Mouse (Mus musculus): ENCODE data around the gene Cytip. TPM values are rescaled to one million over a fixed set of nuclear protein-coding genes. Genes with fewer than 3 reads are reported as not detected.
"Not testable (repeated sequence)": the region's sequence is repeated elsewhere in the genome, so short reads cannot be mapped to it uniquely, and the experiment has no call there.

Cytip gene
- polyA plus RNA-seq, 1 experiment from 2014 or later, result 0.11 TPM

GRCm38 (mm10) chr2:58140531-58140930 lies 54.8 kb downstream of the Cytip start:
- H3K4me1 ChIP-seq (replicated peaks; ENCODE audit: control insufficient read depth, insufficient read depth, low read length), result no peaks in the 10 kb centered on the region
- no peak overlapping the region for H3K4me3 ChIP-seq (ENCODE audit: low read depth, low read length)
- no peaks in the 10 kb centered on the region for H3K36me3 ChIP-seq (ENCODE audit: control insufficient read depth, insufficient read depth, low read length)
- H3K27ac ChIP-seq (ENCODE audit: low read depth, low read length), result no peak overlapping the region
- DNase-seq (ENCODE audit: low spot score) (no peak), ATAC-seq (ENCODE audit: low FRiP score) (no peak)
- no peaks in the 10 kb centered on the region for H3K27me3 ChIP-seq (ENCODE audit: control insufficient read depth, insufficient read depth, low read length)
- no peak overlapping the region for H3K9ac ChIP-seq (ENCODE audit: low read depth, low read length)
- WGBS, result 91% methylated on average over 1 of the region's 1 CpGs
- no peak overlapping the region for H3K4me2 ChIP-seq (replicated peaks; ENCODE audit: low read depth, low read length)
- H3K9me3 ChIP-seq (ENCODE audit: control insufficient read depth, low read length), result no peaks in the 10 kb centered on the region

GRCm38 (mm10) chr2:58138611-58139010 lies 56.7 kb downstream of the Cytip start:
- no peak for DNase-seq (ENCODE audit: low spot score)
- ATAC-seq (ENCODE audit: low FRiP score), result no peak
- WGBS, result 86% methylated on average over 5 of the region's 5 CpGs
- H3K27ac ChIP-seq (ENCODE audit: low read depth, low read length), result no peak overlapping the region
- no peak overlapping the region for H3K4me3 ChIP-seq (ENCODE audit: low read depth, low read length)
- no peak overlapping the region for H3K9ac ChIP-seq (ENCODE audit: low read depth, low read length)
- no peaks in the 10 kb centered on the region for H3K27me3 ChIP-seq (ENCODE audit: control insufficient read depth, insufficient read depth, low read length)
- no peaks in the 10 kb centered on the region for H3K9me3 ChIP-seq (ENCODE audit: control insufficient read depth, low read length)
- no peak overlapping the region for H3K4me2 ChIP-seq (replicated peaks; ENCODE audit: low read depth, low read length)
- H3K36me3 ChIP-seq (ENCODE audit: control insufficient read depth, insufficient read depth, low read length), result no peaks in the 10 kb centered on the region
- H3K4me1 ChIP-seq (replicated peaks; ENCODE audit: control insufficient read depth, insufficient read depth, low read length), result no peaks in the 10 kb centered on the region

GRCm38 (mm10) chr2:58137676-58138075 lies 57.7 kb downstream of the Cytip start:
- Histone ChIP-seq H3K27ac (ENCODE audit: low read depth, low read length) (no peak overlapping the region), H3K4me2 (replicated peaks; ENCODE audit: low read depth, low read length) (no peak overlapping the region), H3K9me3 (ENCODE audit: control insufficient read depth, low read length) (no peaks in the 10 kb centered on the region), H3K27me3 (ENCODE audit: control insufficient read depth, insufficient read depth, low read length) (no peaks in the 10 kb centered on the region), H3K4me1 (replicated peaks; ENCODE audit: control insufficient read depth, insufficient read depth, low read length) (no peaks in the 10 kb centered on the region), H3K9ac (ENCODE audit: low read depth, low read length) (no peak overlapping the region), H3K36me3 (ENCODE audit: control insufficient read depth, insufficient read depth, low read length) (no peaks in the 10 kb centered on the region), H3K4me3 (ENCODE audit: low read depth, low read length) (no peak overlapping the region)
- DNase-seq (ENCODE audit: low spot score), result no peak
- WGBS, result 90% methylated on average over 7 of the region's 7 CpGs
- ATAC-seq (ENCODE audit: low FRiP score), result no peak

- 97% methylated on average over 4 of the region's 4 CpGs for WGBS
Measured at GRCm38 (mm10) chr2:58136526-58136925, 58.8 kb downstream of the Cytip start.

GRCm38 (mm10) chr2:58135061-58135463 lies 60.3 kb downstream of the Cytip start:
- DNase-seq (ENCODE audit: low spot score), result no peak
- Histone ChIP-seq H3K27ac (ENCODE audit: low read depth, low read length) (no peak overlapping the region), H3K9me3 (ENCODE audit: control insufficient read depth, low read length) (no peaks in the 10 kb centered on the region), H3K4me1 (replicated peaks; ENCODE audit: control insufficient read depth, insufficient read depth, low read length) (no peaks in the 10 kb centered on the region), H3K27me3 (ENCODE audit: control insufficient read depth, insufficient read depth, low read length) (no peaks in the 10 kb centered on the region), H3K4me2 (replicated peaks; ENCODE audit: low read depth, low read length) (no peak overlapping the region), H3K9ac (ENCODE audit: low read depth, low read length) (no peak overlapping the region), H3K4me3 (ENCODE audit: low read depth, low read length) (no peak overlapping the region), H3K36me3 (ENCODE audit: control insufficient read depth, insufficient read depth, low read length) (no peaks in the 10 kb centered on the region)
- 84% methylated on average over 2 of the region's 2 CpGs for WGBS
- no peak for ATAC-seq (ENCODE audit: low FRiP score)

More at GRCm38 (mm10) chr2:58136526-58136925, 58.8 kb downstream of the Cytip start:
- H3K9me3 ChIP-seq (ENCODE audit: control insufficient read depth, low read length), result no peaks in the 10 kb centered on the region
- H3K4me3 ChIP-seq (ENCODE audit: low read depth, low read length), result no peak overlapping the region
- no peak overlapping the region for H3K27ac ChIP-seq (ENCODE audit: low read depth, low read length)
- no peak overlapping the region for H3K9ac ChIP-seq (ENCODE audit: low read depth, low read length)
- H3K4me2 ChIP-seq (replicated peaks; ENCODE audit: low read depth, low read length), result no peak overlapping the region
- H3K27me3 ChIP-seq (ENCODE audit: control insufficient read depth, insufficient read depth, low read length), result no peaks in the 10 kb centered on the region
- no peaks in the 10 kb centered on the region for H3K36me3 ChIP-seq (ENCODE audit: control insufficient read depth, insufficient read depth, low read length)
- ATAC-seq (ENCODE audit: low FRiP score) (no peak), DNase-seq (ENCODE audit: low spot score) (no peak)
- H3K4me1 ChIP-seq (replicated peaks; ENCODE audit: control insufficient read depth, insufficient read depth, low read length), result no peaks in the 10 kb centered on the region

GRCm38 (mm10) chr2:58132597-58132996 lies 62.7 kb downstream of the Cytip start:
- ATAC-seq (ENCODE audit: low FRiP score) (no peak), DNase-seq (ENCODE audit: low spot score) (no peak)
- H3K9ac ChIP-seq (ENCODE audit: low read depth, low read length), result no peak overlapping the region
- no peaks in the 10 kb centered on the region for H3K4me1 ChIP-seq (replicated peaks; ENCODE audit: control insufficient read depth, insufficient read depth, low read length)
- no peaks in the 10 kb centered on the region for H3K27me3 ChIP-seq (ENCODE audit: control insufficient read depth, insufficient read depth, low read length)
- 67% methylated on average over 2 of the region's 2 CpGs for WGBS
- H3K4me3 ChIP-seq (ENCODE audit: low read depth, low read length), result no peak overlapping the region
- no peak overlapping the region for H3K4me2 ChIP-seq (replicated peaks; ENCODE audit: low read depth, low read length)
- H3K36me3 ChIP-seq (ENCODE audit: control insufficient read depth, insufficient read depth, low read length), result no peaks in the 10 kb centered on the region
- no peaks in the 10 kb centered on the region for H3K9me3 ChIP-seq (ENCODE audit: control insufficient read depth, low read length)
- H3K27ac ChIP-seq (ENCODE audit: low read depth, low read length), result no peak overlapping the region

- DNase-seq (ENCODE audit: low spot score), result no peak
- WGBS, result 88% methylated on average over 5 of the region's 5 CpGs
- no peak for ATAC-seq (ENCODE audit: low FRiP score)
Measured at GRCm38 (mm10) chr2:58129903-58130302, 65.4 kb downstream of the Cytip start.

GRCm38 (mm10) chr2:58111105-58111504 lies 84.2 kb downstream of the Cytip start:
- DNase-seq (ENCODE audit: low spot score) (no peak), ATAC-seq (ENCODE audit: low FRiP score) (no peak)
- H3K9me3 ChIP-seq (ENCODE audit: control insufficient read depth, low read length), result no peaks in the 10 kb centered on the region
- H3K27me3 ChIP-seq (ENCODE audit: control insufficient read depth, insufficient read depth, low read length), result no peaks in the 10 kb centered on the region
- H3K36me3 ChIP-seq (ENCODE audit: control insufficient read depth, insufficient read depth, low read length), result no peaks in the 10 kb centered on the region
- no peak overlapping the region for H3K4me2 ChIP-seq (replicated peaks; ENCODE audit: low read depth, low read length)
- H3K27ac ChIP-seq (ENCODE audit: low read depth, low read length), result no peak overlapping the region
- H3K9ac ChIP-seq (ENCODE audit: low read depth, low read length), result no peak overlapping the region
- 74% methylated on average over 4 of the region's 4 CpGs for WGBS
- H3K4me1 ChIP-seq (replicated peaks; ENCODE audit: control insufficient read depth, insufficient read depth, low read length), result no peaks in the 10 kb centered on the region
- H3K4me3 ChIP-seq (ENCODE audit: low read depth, low read length), result no peak overlapping the region

More at GRCm38 (mm10) chr2:58129903-58130302, 65.4 kb downstream of the Cytip start:
- no peaks in the 10 kb centered on the region for H3K4me1 ChIP-seq (replicated peaks; ENCODE audit: control insufficient read depth, insufficient read depth, low read length)
- no peak overlapping the region for H3K4me2 ChIP-seq (replicated peaks; ENCODE audit: low read depth, low read length)
- no peaks in the 10 kb centered on the region for H3K36me3 ChIP-seq (ENCODE audit: control insufficient read depth, insufficient read depth, low read length)
- no peak overlapping the region for H3K27ac ChIP-seq (ENCODE audit: low read depth, low read length)
- no peak overlapping the region for H3K4me3 ChIP-seq (ENCODE audit: low read depth, low read length)
- no peak overlapping the region for H3K9ac ChIP-seq (ENCODE audit: low read depth, low read length)
- no peaks in the 10 kb centered on the region for H3K27me3 ChIP-seq (ENCODE audit: control insufficient read depth, insufficient read depth, low read length)
- no peaks in the 10 kb centered on the region for H3K9me3 ChIP-seq (ENCODE audit: control insufficient read depth, low read length)

GRCm38 (mm10) chr2:58107887-58108286 lies 87.4 kb downstream of the Cytip start:
- not testable (repeated sequence) for H3K36me3 ChIP-seq (ENCODE audit: control insufficient read depth, insufficient read depth, low read length); H3K9me3 ChIP-seq (ENCODE audit: control insufficient read depth, low read length); H3K4me1 ChIP-seq (replicated peaks; ENCODE audit: control insufficient read depth, insufficient read depth, low read length); DNase-seq (ENCODE audit: low spot score); H3K4me3 ChIP-seq (ENCODE audit: low read depth, low read length); H3K4me2 ChIP-seq (replicated peaks; ENCODE audit: low read depth, low read length); H3K27ac ChIP-seq (ENCODE audit: low read depth, low read length); ATAC-seq (ENCODE audit: low FRiP score); H3K9ac ChIP-seq (ENCODE audit: low read depth, low read length); H3K27me3 ChIP-seq (ENCODE audit: control insufficient read depth, insufficient read depth, low read length)
- 94% methylated on average over 13 of the region's 16 CpGs for WGBS

Data from hindbrain, embryonic 11.5 days (tissue).